Mouse (Mus musculus) effector memory CD4-positive, alpha-beta T cell, adult 5 months (primary cell): Measurements from ENCODE around the gene Olfr322. TPM values are rescaled to one million over a fixed set of nuclear protein-coding genes. Genes with fewer than 3 reads are reported as not detected.

Source experiments
- polyA plus RNA-seq: library from polyadenylated mRNA; unstranded; fragments of 100-300 nt; shearing (Covaris generic); gene quantifications from one replicate; pipeline ENCODE4 v1.2.1, GENCODE M21; 2017

The Olfr322 gene
- polyA plus RNA-seq, result not detected

DNA sequence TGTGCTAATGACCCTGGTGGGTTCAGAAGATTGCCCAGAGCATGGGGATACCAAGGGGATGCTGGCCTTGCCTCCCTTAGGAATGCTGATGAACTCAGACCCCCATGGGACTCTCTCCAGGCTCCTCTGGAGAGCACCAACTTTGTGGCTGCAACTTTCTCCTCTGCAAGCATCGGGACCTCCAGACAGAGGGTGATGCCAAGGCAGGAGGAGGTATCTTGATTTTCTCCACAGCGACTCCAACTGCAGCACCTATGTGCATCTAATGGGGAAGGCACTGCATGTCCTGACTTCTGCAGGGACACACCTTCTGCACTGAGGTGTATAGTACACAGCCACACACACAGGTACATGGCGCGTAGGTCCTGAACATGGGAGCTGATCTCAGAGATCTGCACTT is at the start of gene Olfr322:
TSS of gene Olfr322 (plus strand) at position 187 of the 400 bp plus-strand sequence.

DNA sequence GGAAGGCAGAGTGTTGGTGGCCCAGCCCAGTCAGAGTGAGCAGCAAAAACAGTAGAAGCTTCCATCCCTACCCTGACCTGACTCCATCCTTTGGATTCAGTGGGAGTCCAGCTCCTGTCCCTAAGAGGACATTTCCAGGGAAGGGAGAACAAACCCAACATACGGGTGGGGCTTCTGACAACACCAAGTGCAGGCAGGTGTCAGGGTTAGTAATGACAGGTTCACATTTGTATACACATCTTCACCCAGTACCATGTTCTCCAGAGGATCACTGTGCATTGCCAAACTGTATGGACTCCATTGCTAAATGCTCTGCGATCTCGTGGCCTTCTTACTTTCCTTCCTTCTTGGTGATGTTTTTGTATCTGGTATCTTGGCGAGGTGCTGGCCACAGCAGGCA is 42.6 kb upstream of the Olfr322 start, which contains the start of gene 2210407C18Rik:
TSS of gene 2210407C18Rik (minus strand) at position 101 of the 400 bp plus-strand sequence.

DNA sequence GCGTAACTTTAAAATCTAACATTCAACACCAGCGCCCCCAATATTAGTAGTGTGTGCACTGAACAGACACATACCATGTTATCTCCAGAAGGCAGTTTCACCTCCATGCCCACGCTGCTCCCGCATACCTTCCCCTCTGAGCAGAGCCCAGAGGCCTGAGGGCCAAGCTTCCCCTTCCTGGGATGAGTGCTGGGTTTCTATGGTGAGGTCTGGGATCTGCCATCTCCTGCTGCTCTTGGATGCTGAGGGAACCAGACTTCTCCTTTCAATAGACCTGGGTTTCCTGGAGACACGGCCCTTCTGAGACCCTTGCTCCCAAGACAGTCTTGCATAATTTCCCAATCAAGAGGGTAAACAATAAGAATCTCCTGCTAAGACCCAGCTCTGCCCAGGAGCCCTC is 28.2 kb upstream of the Olfr322 start, which contains the start of gene Olfr323:
TSS of gene Olfr323 (minus strand) at position 101 of the 400 bp plus-strand sequence.

GRCm38 (mm10) chr11:58640272-58640867 is 18.2 kb upstream of the Olfr322 start, which contains the start of gene Trim58:
TSS of gene Trim58 (plus strand) at chr11:58640465.

DNA sequence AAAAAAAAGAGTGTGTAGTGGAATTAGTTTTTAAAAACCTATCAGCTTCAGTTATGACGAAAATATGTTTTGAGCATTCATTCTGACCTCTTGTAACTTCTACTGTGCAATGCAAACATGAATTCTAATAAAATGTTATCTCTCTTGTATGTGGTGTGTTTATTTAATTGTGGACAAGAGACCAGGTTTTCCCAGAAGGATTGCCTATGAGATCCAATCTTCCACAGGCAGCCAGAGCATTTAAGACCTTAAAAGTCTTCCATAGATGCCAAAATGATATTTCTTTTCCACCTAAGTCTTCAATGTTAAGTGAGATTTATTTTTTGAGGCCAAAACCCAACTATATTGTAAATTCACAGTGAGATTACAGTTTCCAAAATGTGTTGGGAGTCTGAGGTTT is 22.2 kb downstream of the Olfr322 start, which contains the start of gene Olfr320:
TSS of gene Olfr320 (plus strand) at position 301 of the 400 bp plus-strand sequence.

DNA sequence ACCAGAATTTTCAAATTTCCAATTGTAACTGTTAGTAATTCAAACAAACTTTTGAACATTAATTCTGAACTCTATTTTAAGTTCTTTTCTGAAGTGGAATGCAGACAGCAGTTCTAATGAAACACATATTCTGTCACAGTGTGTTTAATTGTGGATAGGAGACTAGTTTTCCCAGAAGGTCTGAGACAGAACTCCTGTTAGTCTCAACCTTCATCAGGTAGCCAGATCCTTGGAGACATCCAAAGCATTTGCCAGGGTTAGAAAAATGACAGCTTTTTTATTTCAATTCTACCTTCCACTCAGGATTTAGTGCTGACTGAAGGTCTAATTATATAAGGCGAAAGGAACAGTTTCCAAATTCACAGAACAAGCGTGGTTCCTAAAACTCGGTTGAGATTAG is 40.3 kb downstream of the Olfr322 start, which contains the start of gene Olfr319:
TSS of gene Olfr319 (plus strand) at position 301 of the 400 bp plus-strand sequence.

Other genes with a start within 250 kb of the Olfr322 start
- gene 1810065E05Rik, start 237.7 kb upstream of the Olfr322 start, polyA plus RNA-seq, result not detected
- not detected for gene Gm12253, start 226.2 kb upstream of the Olfr322 start, polyA plus RNA-seq
- gene Lypd9, start 205.9 kb upstream of the Olfr322 start, polyA plus RNA-seq, result not detected
- not detected for gene Olfr30, start 196.5 kb upstream of the Olfr322 start, polyA plus RNA-seq
- gene Olfr332, start 166.2 kb upstream of the Olfr322 start, polyA plus RNA-seq, result not detected
- gene Olfr331, start 156.2 kb upstream of the Olfr322 start, polyA plus RNA-seq, result not detected
- gene Olfr330, start 123.9 kb upstream of the Olfr322 start, polyA plus RNA-seq, result 0.41 TPM
- not detected for gene Olfr329-ps, start 112.4 kb upstream of the Olfr322 start, polyA plus RNA-seq
- 0.19 TPM for gene Olfr328, start 103.1 kb upstream of the Olfr322 start, polyA plus RNA-seq
- gene Olfr224, start 88.2 kb upstream of the Olfr322 start, polyA plus RNA-seq, result not detected
- gene Olfr325, start 81.1 kb upstream of the Olfr322 start, polyA plus RNA-seq, result not detected
- not detected for gene Olfr324, start 63.7 kb upstream of the Olfr322 start, polyA plus RNA-seq
- not detected for gene 2210407C18Rik, start 42.7 kb upstream of the Olfr322 start, polyA plus RNA-seq
- not detected for gene Olfr323, start 28.3 kb upstream of the Olfr322 start, polyA plus RNA-seq
- not detected for gene Trim58, start 18.3 kb upstream of the Olfr322 start, polyA plus RNA-seq
- gene Olfr320, start 22.3 kb downstream of the Olfr322 start, polyA plus RNA-seq, result not detected
- gene Olfr319, start 40.4 kb downstream of the Olfr322 start, polyA plus RNA-seq, result not detected
- gene Olfr318, start 65.2 kb downstream of the Olfr322 start, polyA plus RNA-seq, result not detected
- gene Olfr317, start 80.4 kb downstream of the Olfr322 start, polyA plus RNA-seq, result not detected
- not detected for gene Olfr316, start 94.0 kb downstream of the Olfr322 start, polyA plus RNA-seq
- gene Olfr315, start 114.4 kb downstream of the Olfr322 start, polyA plus RNA-seq, result not detected
- gene Olfr314, start 124.2 kb downstream of the Olfr322 start, polyA plus RNA-seq, result not detected
- gene Fam183b, start 143.2 kb downstream of the Olfr322 start, polyA plus RNA-seq, result not detected
- not detected for gene Olfr313, start 156.2 kb downstream of the Olfr322 start, polyA plus RNA-seq
- 0.12 TPM for gene Olfr312, start 170.5 kb downstream of the Olfr322 start, polyA plus RNA-seq
- gene Olfr311, start 180.5 kb downstream of the Olfr322 start, polyA plus RNA-seq, result not detected
- gene Gm12258, start 188.4 kb downstream of the Olfr322 start, polyA plus RNA-seq, result 1.7 TPM
- 3.0 TPM for gene 2810021J22Rik, start 208.4 kb downstream of the Olfr322 start, polyA plus RNA-seq
- 3.0 TPM for gene Zfp39, start 245.4 kb downstream of the Olfr322 start, polyA plus RNA-seq